Mouse (Mus musculus) T-helper 17 cell (primary cell): Measurements from ENCODE around the gene Lmtk3.

ENCODE experiments used
- in situ Hi-C, 2 experiments: fragments of 300-600 bp; cut with MboI, MseI; formaldehyde crosslinking; loops; 1 replicate in 1 of 2; 2 replicates in 1 of 2; pipeline ENCODE4 v1.15.1; 2025; ENCODE audit warnings: high pct_unique_total_duplicates in 2 of 2

Gene Lmtk3

GRCm38 (mm10) chr7:45784524-45785372, 1.2 kb downstream of the Lmtk3 start, which contains the start of gene Sult2b1:
Gene Sult2b1 (minus strand): TSS chr7:45784669.
- in situ Hi-C loops, result no loop called here

GRCm38 (mm10) chr7:45785388-45786135, 2.0 kb downstream of the Lmtk3 start:
- in situ Hi-C loops, result no loop called here

- in situ Hi-C loops, result no loop called here
Measured at GRCm38 (mm10) chr7:45786136-45786578, 2.6 kb downstream of the Lmtk3 start.

- in situ Hi-C loops, result no loop called here
Measured at GRCm38 (mm10) chr7:45786661-45787413, 3.3 kb downstream of the Lmtk3 start.

GRCm38 (mm10) chr7:45787642-45788041, 4.1 kb downstream of the Lmtk3 start:
- in situ Hi-C loops, result no loop called here

GRCm38 (mm10) chr7:45790721-45791120, 7.2 kb downstream of the Lmtk3 start:
- in situ Hi-C loops, result no loop called here

GRCm38 (mm10) chr7:45791756-45792490, 8.4 kb downstream of the Lmtk3 start:
- in situ Hi-C loops, result no loop called here

- in situ Hi-C loops, result no loop called here
Measured at GRCm38 (mm10) chr7:45793240-45793639, 9.7 kb downstream of the Lmtk3 start.

- in situ Hi-C loops, result no loop called here
Measured at GRCm38 (mm10) chr7:45793969-45794585, 10.5 kb downstream of the Lmtk3 start.

- in situ Hi-C loops, result no loop called here
Measured at GRCm38 (mm10) chr7:45794971-45795370, 11.4 kb downstream of the Lmtk3 start.

- in situ Hi-C loops, result no loop called here
Measured at GRCm38 (mm10) chr7:45796950-45797349, 13.4 kb downstream of the Lmtk3 start.

- in situ Hi-C loops, result no loop called here
Measured at GRCm38 (mm10) chr7:45797661-45798510, 14.3 kb downstream of the Lmtk3 start.

- in situ Hi-C loops, result no loop called here
Measured at GRCm38 (mm10) chr7:45798511-45798836, 14.9 kb downstream of the Lmtk3 start.

GRCm38 (mm10) chr7:45798931-45799330, 15.4 kb downstream of the Lmtk3 start:
- in situ Hi-C loops, result no loop called here

- in situ Hi-C loops, result loop anchor here in 1 of 2 experiments (5.0 kb wide), 1 partner anchor 68 kb away; no protein-coding TSS in a partner anchor
Measured at GRCm38 (mm10) chr7:45800001-45800400, 16.5 kb downstream of the Lmtk3 start.

- in situ Hi-C loops, result loop anchor here in 1 of 2 experiments (5.0 kb wide), 1 partner anchor 68 kb away; no protein-coding TSS in a partner anchor
Measured at GRCm38 (mm10) chr7:45800546-45801204, 17.1 kb downstream of the Lmtk3 start.

GRCm38 (mm10) chr7:45801348-45801747, 17.8 kb downstream of the Lmtk3 start:
- in situ Hi-C loops, result loop anchor here in 1 of 2 experiments (5.0 kb wide), 1 partner anchor 69 kb away; no protein-coding TSS in a partner anchor

- in situ Hi-C loops, result loop anchor here in 1 of 2 experiments (5.0 kb wide), 1 partner anchor 70 kb away; no protein-coding TSS in a partner anchor
Measured at GRCm38 (mm10) chr7:45802551-45802950, 19.0 kb downstream of the Lmtk3 start.

- in situ Hi-C loops, result loop anchor here in 1 of 2 experiments (5.0 kb wide), 1 partner anchor 74 kb away; no protein-coding TSS in a partner anchor
Measured at GRCm38 (mm10) chr7:45805941-45806340, 22.4 kb downstream of the Lmtk3 start.
